Mouse (Mus musculus) lung, adult 10 weeks (tissue): ENCODE measurements around the gene Tmem87b. TPM values are rescaled to one million over a fixed set of nuclear protein-coding genes. Genes with fewer than 3 reads are reported as not detected.

ENCODE experiments used
- polyA plus RNA-seq: library from polyadenylated mRNA; stranded (reverse); fragments of 350-450 nt; fragmentation: Illumina TruSeq; extraction: RNeasy Lipid Tissue Mini Kit (QIAGEN cat#74804); gene quantifications from one replicate; pipeline ENCODE4 v1.2.3, GENCODE M21; 2014; ENCODE audit warnings: low read depth, low replicate concordance; ENCODE audit not compliant: insufficient read depth

Gene Tmem87b
- polyA plus RNA-seq = 11.9 TPM

GRCm38 (mm10) chr2:128817786-128818681 lies at the start of gene Tmem87b:
Gene Tmem87b (plus strand): TSS chr2:128818118.

GRCm38 (mm10) chr2:128862636-128863035 lies 44.7 kb downstream of the Tmem87b start, which contains the start of gene Fbln7:
Gene Fbln7 (plus strand): TSS chr2:128862981.

Other genes starting within 250 kb of the Tmem87b start
- gene Spdye4c, start 226.9 kb upstream of the Tmem87b start, polyA plus RNA-seq = not detected
- 14.4 TPM for gene Anapc1, start 130.7 kb upstream of the Tmem87b start, polyA plus RNA-seq
- 12.4 TPM for gene Mertk, start 119.2 kb upstream of the Tmem87b start, polyA plus RNA-seq
- 0.22 TPM for gene Fbln7, start 44.9 kb downstream of the Tmem87b start, polyA plus RNA-seq
- 3.7 TPM for gene Zc3h8, start 126.0 kb downstream of the Tmem87b start, polyA plus RNA-seq
- 1.1 TPM for gene Zc3h6, start 149.3 kb downstream of the Tmem87b start, polyA plus RNA-seq
- gene Gm10762, start 149.6 kb downstream of the Tmem87b start, polyA plus RNA-seq = 2.9 TPM
- not detected for gene Vinac1, start 230.1 kb downstream of the Tmem87b start, polyA plus RNA-seq
- 9.4 TPM for gene Ttl, start 247.8 kb downstream of the Tmem87b start, polyA plus RNA-seq